Mouse (Mus musculus) left cerebral cortex, postnatal 4 days (tissue): ENCODE measurements around the gene Ephb2. TPM values are rescaled to one million over a fixed set of nuclear protein-coding genes. Genes with fewer than 3 reads are reported as not detected.

Experiments
- DNase-seq: peaks from one replicate; pipeline ENCODE4 v3.0.0-alpha.2; 2022
- intact Hi-C: fragments of 180-260 bp; cut with DNase I; formaldehyde crosslinking; loops from one replicate; pipeline ENCODE4 v1.15.1; 2025
- total RNA-seq, 2 experiments: library from RNA; stranded (reverse); gene quantifications; 2 replicates each; pipeline ENCODE4 v1.2.3; 2021

Gene Ephb2
- 10 to 100 TPM; 73.6 to 75.3 TPM for total RNA-seq

DNA sequence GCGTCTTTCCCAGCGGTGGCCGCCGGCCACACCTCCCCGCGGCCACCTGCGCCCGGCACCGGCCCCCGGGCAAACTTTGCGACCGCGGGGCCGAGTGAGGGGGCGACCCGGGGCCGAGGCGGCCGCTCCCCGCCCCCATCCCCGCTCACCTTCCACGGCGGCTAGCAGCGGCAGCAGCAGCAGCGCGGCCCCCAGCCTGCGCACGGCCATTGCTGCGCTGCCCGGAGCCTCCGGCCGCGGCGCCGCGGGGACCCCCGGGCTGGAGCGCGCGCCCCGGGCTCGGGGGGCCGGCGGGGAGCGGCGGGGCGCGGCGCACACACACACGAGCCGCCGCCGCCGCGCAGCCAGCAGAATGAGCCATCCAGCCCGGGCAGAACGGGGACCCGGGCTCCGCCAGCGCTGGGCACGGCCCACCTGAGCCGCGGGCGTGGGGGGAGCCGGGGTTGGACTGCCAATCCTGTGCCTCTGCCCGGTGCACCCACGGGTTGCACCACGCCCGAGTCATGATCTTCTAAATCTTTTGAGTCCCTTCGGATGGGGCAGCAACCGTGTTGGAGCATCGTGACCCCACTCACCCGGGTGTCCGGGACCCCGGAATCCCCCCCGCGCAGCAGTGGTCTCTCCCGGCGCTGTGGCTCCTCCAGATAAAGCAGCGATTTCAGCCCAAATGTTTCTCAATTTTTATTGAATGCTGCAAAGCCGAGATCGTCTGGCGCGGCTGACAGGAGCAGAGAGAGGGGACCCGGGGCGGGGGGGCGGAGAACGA, at the start of gene Ephb2:
Gene Ephb2, minus strand, starts transcription at position 368 of the 766 bp plus-strand sequence.
- peak; percentile 81 for DNase-seq
- intact Hi-C loops = no loop called here

DNA sequence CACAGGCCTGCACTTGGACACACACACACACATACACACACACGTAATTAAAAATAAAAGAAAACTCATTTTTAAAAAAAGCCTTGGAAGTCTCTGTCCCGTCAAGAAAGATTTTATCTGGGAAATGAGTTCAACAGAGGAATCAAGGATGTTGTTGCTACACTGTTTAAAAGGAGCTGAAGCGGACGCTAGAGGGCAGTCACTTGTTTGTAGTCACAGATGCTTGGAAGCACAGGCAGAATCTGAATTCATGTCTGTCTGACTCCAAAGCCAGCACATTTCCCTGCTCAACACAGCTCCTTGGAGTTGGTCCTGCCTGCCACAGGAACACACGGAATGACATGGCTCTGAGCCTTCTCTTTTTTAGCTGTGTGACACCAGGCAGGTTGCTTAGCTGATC, 42.8 kb upstream of the Ephb2 start:
- DNase-seq = no peak

DNA sequence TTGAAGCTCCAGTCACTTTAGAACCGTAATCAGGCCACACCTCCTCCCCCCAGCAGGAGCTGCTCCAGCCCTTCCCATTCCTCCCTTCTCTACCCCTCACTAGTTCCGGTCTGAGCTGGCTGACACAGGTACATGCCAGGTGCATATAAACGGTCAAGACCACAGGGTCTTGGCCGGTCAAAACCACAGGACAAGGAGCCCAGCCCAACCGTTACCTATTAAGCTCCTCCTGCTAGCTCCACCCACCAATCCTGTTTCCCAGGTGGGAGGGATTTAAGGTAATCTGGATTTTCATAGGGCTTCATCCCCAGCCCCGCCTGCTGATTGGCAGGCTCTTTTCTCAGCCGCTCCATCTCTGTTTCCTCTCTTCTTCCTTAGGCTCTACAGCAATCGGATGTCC, 42.4 kb upstream of the Ephb2 start:
- intact Hi-C loops = loop anchor here (10.0 kb wide), 1 partner anchor 203 kb away; no protein-coding TSS in a partner anchor
- no peak for DNase-seq

More for the DNA sequence above, 42.8 kb upstream of the Ephb2 start:
- intact Hi-C loops = loop anchor here (10.0 kb wide), 1 partner anchor 204 kb away; no protein-coding TSS in a partner anchor

DNA sequence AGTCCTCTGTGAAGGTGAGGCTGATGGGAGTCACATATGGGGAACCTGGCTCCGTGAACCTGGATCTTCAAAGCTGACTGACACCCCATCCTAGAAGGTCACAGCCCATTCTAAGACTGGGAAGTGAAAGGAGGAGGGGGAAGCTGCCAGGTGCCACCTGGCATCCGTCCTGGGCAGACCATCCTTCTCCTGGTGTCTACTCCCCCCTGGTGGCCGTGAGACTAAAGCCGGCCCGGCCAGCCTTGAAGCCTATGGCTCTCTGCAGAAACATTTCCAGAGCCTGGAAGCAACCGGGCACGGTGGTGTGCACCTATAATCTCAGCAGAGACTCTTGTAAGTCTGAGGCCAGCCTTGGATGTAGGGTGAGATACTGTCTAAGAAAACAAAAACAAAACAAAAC, 41.2 kb upstream of the Ephb2 start:
- intact Hi-C loops = loop anchor here (10.0 kb wide), 1 partner anchor 202 kb away; no protein-coding TSS in a partner anchor

DNA sequence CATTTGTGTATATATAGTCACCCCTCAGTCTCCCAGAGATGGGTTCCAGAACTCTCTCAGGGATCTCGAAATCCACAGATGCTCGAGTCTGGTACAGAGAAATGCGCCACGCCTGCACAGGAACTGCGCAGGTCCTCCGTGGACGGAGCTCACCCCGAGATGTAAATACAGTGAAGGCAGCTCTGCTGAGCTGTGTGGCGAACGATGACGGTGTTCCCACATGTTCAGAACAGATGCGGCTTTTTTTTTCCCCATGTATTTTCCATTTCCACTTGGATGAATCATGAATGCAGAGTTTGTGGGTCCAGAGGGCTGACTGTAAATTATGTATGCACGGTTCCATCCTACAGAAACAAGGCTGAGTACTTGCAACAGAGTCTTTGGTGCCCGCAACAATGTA, 39.2 kb upstream of the Ephb2 start:
- no peak for DNase-seq

More for the DNA sequence above, 41.2 kb upstream of the Ephb2 start:
- peak; percentile 90 for DNase-seq

DNA sequence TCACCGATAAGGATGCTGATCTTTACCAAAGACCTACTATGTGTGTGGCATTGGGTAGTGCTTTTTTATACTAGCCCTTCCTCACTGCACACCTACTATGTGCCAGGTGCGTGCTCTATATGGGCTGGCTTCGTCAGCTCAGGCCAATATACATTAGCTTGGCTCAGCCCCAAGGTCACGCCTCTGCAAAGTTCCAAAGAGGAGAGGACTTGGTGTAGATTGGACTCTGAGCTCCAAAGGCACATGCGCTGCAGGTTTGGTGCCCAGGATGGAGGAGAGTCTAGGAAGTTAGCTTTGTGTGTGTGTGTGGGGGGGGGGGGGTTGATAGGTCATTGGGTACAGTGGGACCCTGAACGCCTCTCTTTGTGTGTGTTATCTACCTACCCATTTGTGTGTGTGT, 32.6 kb upstream of the Ephb2 start:
- DNase-seq = no peak
- intact Hi-C loops = no loop called here

More for the DNA sequence above, 39.2 kb upstream of the Ephb2 start:
- intact Hi-C loops = loop anchor here (10.0 kb wide), 1 partner anchor 200 kb away; no protein-coding TSS in a partner anchor

DNA sequence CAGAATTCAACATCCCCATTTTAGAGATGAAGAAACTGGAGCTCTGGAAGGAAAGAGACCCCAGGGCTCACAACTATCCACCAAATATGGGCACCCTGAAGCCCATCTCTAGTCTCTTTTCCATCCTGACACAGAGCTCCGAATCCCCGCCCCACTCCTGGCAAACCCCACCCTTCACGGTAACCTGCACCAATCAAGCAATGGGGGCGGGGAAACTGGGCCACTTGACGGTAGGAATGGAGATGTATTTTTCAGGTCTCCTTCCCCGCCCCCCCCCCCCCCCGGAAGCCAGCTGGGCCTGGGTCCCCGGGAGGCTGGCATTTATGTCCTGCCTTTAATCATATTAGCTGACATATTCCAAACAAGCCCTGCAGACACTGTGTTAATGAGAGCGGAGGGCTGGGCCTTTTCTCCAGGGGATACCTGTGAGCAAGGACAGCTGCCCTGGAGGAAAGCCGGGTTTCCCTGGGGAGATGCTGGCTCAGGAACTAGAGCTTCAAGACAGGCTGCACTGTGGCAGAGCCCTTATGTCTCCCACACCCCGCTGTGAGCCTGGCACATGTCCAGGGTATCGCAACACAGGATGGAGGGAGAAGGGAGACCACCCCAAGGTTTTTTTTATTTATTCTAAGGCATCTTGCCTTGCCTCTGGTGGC, 32.0 kb upstream of the Ephb2 start:
- peak; percentile 74 for DNase-seq
- intact Hi-C loops = no loop called here

GRCm38 (mm10) chr4:136865531-136865930, 29.7 kb upstream of the Ephb2 start:
- intact Hi-C loops = no loop called here
- DNase-seq = no peak

- intact Hi-C loops = no loop called here
- peak; percentile 93 for DNase-seq
Measured at GRCm38 (mm10) chr4:136864751-136865470, 29.1 kb upstream of the Ephb2 start.

GRCm38 (mm10) chr4:136863517-136863916, 27.7 kb upstream of the Ephb2 start:
- no peak for DNase-seq
- intact Hi-C loops = no loop called here

DNA sequence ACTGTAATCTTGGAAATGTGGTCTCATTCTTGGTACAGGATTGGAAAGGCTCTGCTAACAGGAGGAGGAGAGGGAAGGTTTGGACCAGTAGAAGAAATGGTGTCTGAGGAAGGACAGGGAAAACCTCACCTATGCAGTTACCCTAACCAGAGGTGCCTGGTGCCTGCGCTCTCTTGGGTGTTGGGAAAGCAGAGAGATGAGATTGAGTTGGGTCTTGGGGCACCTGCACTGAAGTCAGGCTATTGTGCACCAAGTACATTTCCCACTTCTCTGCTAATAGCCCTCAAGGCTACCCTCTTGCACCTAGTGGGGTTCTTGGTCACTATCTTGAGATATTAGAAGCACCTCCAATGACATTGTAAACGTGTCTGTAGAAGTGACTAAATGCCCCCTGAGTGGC, 26.6 kb upstream of the Ephb2 start:
- no peak for DNase-seq
- intact Hi-C loops = no loop called here

GRCm38 (mm10) chr4:136861806-136862205, 26.0 kb upstream of the Ephb2 start:
- intact Hi-C loops = no loop called here
- DNase-seq = peak; percentile 55

DNA sequence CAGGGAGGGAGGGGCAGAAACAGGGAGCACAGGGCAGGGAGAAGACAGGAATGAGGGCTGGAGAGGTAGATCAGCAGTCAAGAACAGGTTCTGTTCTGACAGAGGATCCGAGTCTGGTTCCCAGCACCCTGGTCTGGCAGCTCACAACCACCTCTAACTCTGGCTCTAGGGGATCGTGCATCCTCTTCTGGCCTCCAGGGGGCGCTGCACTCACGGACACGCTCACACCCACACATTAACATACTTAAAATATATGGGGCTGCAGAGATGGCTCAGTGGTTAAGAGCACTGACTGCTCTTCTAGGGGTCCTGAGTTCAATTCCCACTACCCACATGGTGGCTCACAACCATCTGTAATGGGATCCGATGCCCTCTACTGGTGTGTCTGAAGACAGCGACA, 24.2 kb upstream of the Ephb2 start:
- no peak for DNase-seq
- intact Hi-C loops = no loop called here

- peak; percentile 38 for DNase-seq
- intact Hi-C loops = no loop called here
Measured at GRCm38 (mm10) chr4:136855081-136855480, 19.3 kb upstream of the Ephb2 start.

GRCm38 (mm10) chr4:136852989-136853388, 17.2 kb upstream of the Ephb2 start:
- intact Hi-C loops = no loop called here
- DNase-seq = no peak

- intact Hi-C loops = no loop called here
- DNase-seq = no peak
Measured at GRCm38 (mm10) chr4:136852119-136852518, 16.3 kb upstream of the Ephb2 start.

DNA sequence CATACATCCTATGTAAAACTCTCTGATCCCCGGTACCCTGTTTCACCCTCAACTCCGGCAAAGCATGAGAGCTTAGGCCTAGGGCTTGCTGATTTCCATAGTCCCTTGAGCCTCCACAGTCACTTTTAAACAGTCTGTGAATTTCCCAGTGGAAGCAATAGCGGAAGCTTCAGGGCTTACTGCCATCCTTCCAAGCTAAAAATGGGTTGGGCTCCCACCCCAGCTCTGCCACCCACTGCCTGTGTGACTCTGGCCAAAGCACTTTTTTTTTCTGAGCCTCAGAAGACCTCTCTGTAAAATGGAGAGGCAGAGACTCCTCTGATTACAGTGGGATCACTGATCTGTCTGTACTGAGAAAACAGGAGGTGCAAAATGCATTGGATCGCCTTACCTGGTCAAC, 12.8 kb upstream of the Ephb2 start:
- intact Hi-C loops = no loop called here
- no peak for DNase-seq

DNA sequence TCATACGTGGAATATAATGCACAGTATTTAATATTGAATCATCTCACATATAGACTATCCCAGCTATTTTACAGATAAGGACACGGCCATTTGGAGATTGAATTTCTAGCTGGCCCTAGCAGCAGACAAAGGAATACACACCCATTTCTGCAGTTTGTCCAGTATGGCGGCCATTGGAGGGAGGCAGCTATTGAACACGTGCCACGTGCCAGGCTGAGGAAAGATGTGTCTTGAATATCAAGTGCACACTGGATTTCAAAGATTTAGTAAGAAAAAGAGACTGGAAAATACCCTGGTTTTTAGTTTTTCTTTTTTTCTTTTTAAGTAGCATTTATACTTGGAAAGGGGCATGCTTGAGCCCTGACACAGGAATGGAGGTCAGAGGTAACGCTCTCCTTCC, 11.4 kb upstream of the Ephb2 start:
- DNase-seq = no peak
- intact Hi-C loops = no loop called here

- intact Hi-C loops = loop anchor here (5.0 kb wide), 1 partner anchor 166 kb away; no protein-coding TSS in a partner anchor
- DNase-seq = no peak
Measured at GRCm38 (mm10) chr4:136842802-136843201, 7.0 kb upstream of the Ephb2 start.

DNA sequence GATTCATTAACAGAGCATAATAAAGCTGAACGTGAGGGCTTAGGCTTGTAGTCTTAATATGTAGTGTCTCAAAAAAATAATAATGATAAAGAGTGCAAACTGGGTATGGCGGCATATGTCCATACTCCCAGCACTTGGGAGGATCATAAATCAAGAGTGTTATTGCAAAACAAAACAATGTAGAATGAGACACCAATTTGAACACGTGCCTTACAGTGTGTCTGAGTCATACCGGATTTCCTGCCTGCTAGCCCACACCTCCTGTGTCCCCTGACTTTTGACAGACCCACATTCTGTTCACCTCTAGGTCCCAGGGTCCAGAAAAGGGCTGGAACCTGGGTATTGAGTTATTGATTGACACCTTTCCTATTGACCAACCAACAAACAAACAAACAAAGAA, 6.2 kb upstream of the Ephb2 start:
- intact Hi-C loops = loop anchor here (5.0 kb wide), 1 partner anchor 165 kb away; no protein-coding TSS in a partner anchor
- no peak for DNase-seq

DNA sequence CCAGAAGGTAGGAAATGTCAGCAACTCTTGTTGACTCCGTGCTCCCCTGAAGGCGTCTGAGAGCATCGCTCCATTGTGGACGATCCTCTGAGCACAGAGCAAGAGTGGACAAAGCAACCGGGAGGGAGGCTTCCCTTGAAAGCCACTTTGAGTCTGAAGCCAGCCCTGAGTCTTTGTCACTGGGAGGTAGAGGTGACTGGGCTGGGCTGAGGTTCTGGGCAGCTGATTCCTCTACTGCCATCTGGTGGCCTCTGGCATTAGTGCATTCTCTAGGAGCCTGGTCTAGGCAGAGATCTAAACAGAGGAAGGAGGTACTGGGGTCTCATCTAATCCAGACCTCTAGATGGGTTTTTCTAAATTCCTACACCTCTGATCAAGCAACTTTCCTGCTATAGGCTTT, 5.3 kb upstream of the Ephb2 start:
- intact Hi-C loops = loop anchor here (5.0 kb wide), 1 partner anchor 164 kb away; no protein-coding TSS in a partner anchor
- DNase-seq = peak; percentile 88
